Mouse (Mus musculus) effector memory CD4-positive, alpha-beta T cell, adult 5 months (primary cell): ENCODE results near the gene Gm26620. TPM values are rescaled to one million over a fixed set of nuclear protein-coding genes. Genes with fewer than 3 reads are reported as not detected.

Experiments used
- polyA plus RNA-seq: library from polyadenylated mRNA; unstranded; fragments of 100-300 nt; shearing (Covaris generic); gene quantifications from one replicate; pipeline ENCODE4 v1.2.1, GENCODE M21; 2017

The Gm26620 gene
- polyA plus RNA-seq: not detected

GRCm38 (mm10) chr1:170884978-170885561 is at the start of gene Gm26620, which contains the start of gene Dusp12:
Gene Gm26620, plus strand, starts transcription at chr1:170885065.
Gene Dusp12, minus strand, starts transcription at chr1:170885540.

GRCm38 (mm10) chr1:170867691-170868105 is 17.2 kb upstream of the Gm26620 start, which contains the start of gene Atf6:
Gene Atf6, minus strand, starts transcription at chr1:170867771.

GRCm38 (mm10) chr1:170912891-170913615 is 28.2 kb downstream of the Gm26620 start, which contains the start of gene Fcrlb:
Gene Fcrlb, minus strand, starts transcription at chr1:170912941.

GRCm38 (mm10) chr1:170927378-170927777 is 42.5 kb downstream of the Gm26620 start, which contains the start of gene Fcrla:
Gene Fcrla, minus strand, starts transcription at chr1:170927583.

Other genes starting within 250 kb of the Gm26620 start
- gene Olfml2b, start 240.5 kb upstream of the Gm26620 start, polyA plus RNA-seq: not detected
- gene Atf6, start 17.3 kb upstream of the Gm26620 start, polyA plus RNA-seq: 20.3 TPM
- 32.9 TPM for gene Dusp12, start 475 bp downstream of the Gm26620 start, polyA plus RNA-seq
- not detected for gene Fcrlb, start 27.9 kb downstream of the Gm26620 start, polyA plus RNA-seq
- gene Fcrla, start 42.5 kb downstream of the Gm26620 start, polyA plus RNA-seq: not detected
- 17.0 TPM for gene Fcgr2b, start 91.5 kb downstream of the Gm26620 start, polyA plus RNA-seq
- not detected for gene Fcgr4, start 133.9 kb downstream of the Gm26620 start, polyA plus RNA-seq
- 1.2 TPM for gene Fcgr3, start 179.9 kb downstream of the Gm26620 start, polyA plus RNA-seq
- gene Cfap126, start 228.9 kb downstream of the Gm26620 start, polyA plus RNA-seq: 1.4 TPM